Mouse (Mus musculus): ENCODE measurements around the gene Chrna5. TPM values are rescaled to one million over a fixed set of nuclear protein-coding genes. Genes with fewer than 3 reads are reported as not detected.

Chrna5 gene
- polyA plus RNA-seq, 1 experiment = not detected

DNA sequence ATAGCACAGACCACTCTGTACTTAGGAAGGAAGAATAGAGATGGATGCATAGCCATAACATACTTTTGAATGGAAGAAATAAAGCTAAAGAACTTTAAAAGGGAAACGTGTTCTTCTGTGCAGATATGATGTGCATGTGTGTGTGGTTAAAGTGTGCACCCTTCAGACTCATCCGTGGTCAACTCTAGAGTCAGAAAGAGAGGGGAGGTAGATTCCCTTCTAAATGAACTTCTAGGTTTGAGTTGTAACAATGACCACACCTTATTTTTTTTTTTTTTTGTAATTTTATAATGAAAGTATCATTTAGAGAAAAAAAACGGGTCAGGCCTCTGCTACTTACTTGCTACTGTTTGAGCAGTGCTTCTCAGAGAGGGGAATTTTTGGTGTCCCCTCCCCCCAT is 9.7 kb downstream of the Chrna5 start:
- no peaks in the 10 kb centered on the region for H3K36me3 ChIP-seq (ENCODE audit: control insufficient read depth, insufficient read depth, low read length)
- H3K4me1 ChIP-seq (ENCODE audit: control insufficient read depth, insufficient read depth, low read length) = no peaks in the 10 kb centered on the region
- H3K27me3 ChIP-seq (replicated peaks; ENCODE audit: control insufficient read depth, insufficient read depth, low read length) = no peaks in the 10 kb centered on the region
- WGBS = 84% methylated on average over 3 of the region's 3 CpGs
- TF ChIP-seq CTCF (conservative IDR thresholded peaks at IDR 0.05; ENCODE audit: insufficient read depth, insufficient read length, low read depth, low read length) (no peak), POLR2A (IDR thresholded peaks at IDR 0.05; ENCODE audit: low read depth, low read length) (no peak)
- H3K27ac ChIP-seq (ENCODE audit: insufficient read depth, low read depth, low read length) = no peak overlapping the region
- H3K4me3 ChIP-seq (ENCODE audit: insufficient read depth, low read depth, low read length) = no peak overlapping the region
- DNase-seq = no peak

DNA sequence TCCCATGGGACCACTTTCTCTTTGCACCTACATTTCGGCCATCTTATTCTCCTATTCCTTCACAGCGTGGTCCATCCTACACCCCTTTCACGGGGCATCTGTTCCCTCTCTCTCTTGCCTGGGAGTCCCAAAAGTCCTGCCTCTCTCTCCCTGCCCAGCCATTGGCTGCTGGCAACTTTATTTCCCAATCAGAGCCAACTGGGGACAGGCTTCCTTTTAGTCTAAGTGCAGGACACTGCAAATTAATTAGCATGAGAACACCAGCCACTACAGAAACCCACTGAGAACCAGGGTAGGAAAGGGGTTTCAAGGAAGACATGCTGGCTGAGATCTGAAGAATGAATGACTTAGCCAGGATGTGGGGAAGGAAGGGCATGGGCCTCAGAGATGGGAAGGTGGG is 13.7 kb downstream of the Chrna5 start:
- H3K27ac ChIP-seq (ENCODE audit: insufficient read depth, low read depth, low read length) = no peak overlapping the region
- no peaks in the 10 kb centered on the region for H3K36me3 ChIP-seq (ENCODE audit: control insufficient read depth, insufficient read depth, low read length)
- no peaks in the 10 kb centered on the region for H3K4me1 ChIP-seq (ENCODE audit: control insufficient read depth, insufficient read depth, low read length)
- no peaks in the 10 kb centered on the region for H3K27me3 ChIP-seq (replicated peaks; ENCODE audit: control insufficient read depth, insufficient read depth, low read length)
- TF ChIP-seq POLR2A (IDR thresholded peaks at IDR 0.05; ENCODE audit: low read depth, low read length) = no peak
- whole genome bisulfite sequencing = 53% methylated on average over 3 of the region's 3 CpGs
- no peak for DNase-seq
- no peak overlapping the region for H3K4me3 ChIP-seq (ENCODE audit: insufficient read depth, low read depth, low read length)

DNA sequence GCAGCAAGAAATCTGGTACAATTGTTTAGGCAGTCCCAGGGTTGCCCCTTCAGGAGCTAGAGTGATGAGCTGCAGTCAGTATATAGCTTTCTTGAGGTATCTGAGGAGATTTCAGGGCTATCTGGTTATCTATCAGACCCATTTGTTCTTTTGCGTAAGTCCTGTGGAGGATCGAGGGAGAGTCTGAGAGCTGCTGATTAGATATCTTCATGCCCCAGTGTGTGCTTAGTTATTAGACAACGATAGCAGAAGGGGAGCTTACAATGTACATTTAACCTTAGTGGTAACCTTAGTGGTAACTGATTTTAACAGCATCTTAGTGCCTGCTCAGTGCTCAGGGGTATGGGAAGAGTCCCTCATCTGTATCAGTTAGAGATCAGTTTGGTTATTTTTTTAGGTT is 15.0 kb downstream of the Chrna5 start:
- 86% methylated on average over 3 of the region's 3 CpGs for WGBS
- TF ChIP-seq CTCF (conservative IDR thresholded peaks at IDR 0.05; ENCODE audit: insufficient read depth, insufficient read length, low read depth, low read length) = no peak
- no peak for TF ChIP-seq POLR2A (IDR thresholded peaks at IDR 0.05; ENCODE audit: low read depth, low read length)
- DNase-seq = no peak
- Histone ChIP-seq H3K27me3 (replicated peaks; ENCODE audit: control insufficient read depth, insufficient read depth, low read length) (no peaks in the 10 kb centered on the region), H3K27ac (ENCODE audit: insufficient read depth, low read depth, low read length) (no peak overlapping the region), H3K36me3 (ENCODE audit: control insufficient read depth, insufficient read depth, low read length) (no peaks in the 10 kb centered on the region), H3K4me3 (ENCODE audit: insufficient read depth, low read depth, low read length) (no peak overlapping the region), H3K4me1 (ENCODE audit: control insufficient read depth, insufficient read depth, low read length) (no peaks in the 10 kb centered on the region)

DNA sequence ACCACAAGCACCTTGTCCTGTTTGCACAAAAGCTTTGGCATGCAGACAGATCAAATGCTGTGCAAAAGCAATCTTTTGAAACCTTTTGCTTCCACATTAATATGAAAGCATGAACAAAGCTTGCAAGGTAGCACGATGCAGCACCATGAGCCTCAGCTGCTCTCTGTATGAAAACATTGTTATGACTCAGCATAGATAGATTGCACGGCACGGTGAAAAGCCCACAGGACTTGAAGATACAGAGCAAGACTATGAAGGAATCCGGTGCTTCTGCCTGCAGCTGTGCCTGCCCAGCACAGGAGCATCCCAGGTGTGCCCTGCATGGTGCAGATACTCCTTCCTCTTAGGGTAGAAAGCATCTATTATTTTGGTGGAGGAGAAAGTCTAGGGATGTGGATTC is 22.9 kb downstream of the Chrna5 start:
- Histone ChIP-seq H3K27ac (ENCODE audit: insufficient read depth, low read depth, low read length) (no peak overlapping the region), H3K4me3 (ENCODE audit: insufficient read depth, low read depth, low read length) (no peak overlapping the region), H3K36me3 (ENCODE audit: control insufficient read depth, insufficient read depth, low read length) (no peaks in the 10 kb centered on the region), H3K4me1 (ENCODE audit: control insufficient read depth, insufficient read depth, low read length) (no peaks in the 10 kb centered on the region), H3K27me3 (replicated peaks; ENCODE audit: control insufficient read depth, insufficient read depth, low read length) (peaks cover 1% of the 10 kb centered on the region; the same call in 1 of the 2 replicates)
- WGBS = 81% methylated on average over 4 of the region's 4 CpGs
- TF ChIP-seq CTCF (conservative IDR thresholded peaks at IDR 0.05; ENCODE audit: insufficient read depth, insufficient read length, low read depth, low read length) (no peak), POLR2A (IDR thresholded peaks at IDR 0.05; ENCODE audit: low read depth, low read length) (no peak)
- no peak for DNase-seq

DNA sequence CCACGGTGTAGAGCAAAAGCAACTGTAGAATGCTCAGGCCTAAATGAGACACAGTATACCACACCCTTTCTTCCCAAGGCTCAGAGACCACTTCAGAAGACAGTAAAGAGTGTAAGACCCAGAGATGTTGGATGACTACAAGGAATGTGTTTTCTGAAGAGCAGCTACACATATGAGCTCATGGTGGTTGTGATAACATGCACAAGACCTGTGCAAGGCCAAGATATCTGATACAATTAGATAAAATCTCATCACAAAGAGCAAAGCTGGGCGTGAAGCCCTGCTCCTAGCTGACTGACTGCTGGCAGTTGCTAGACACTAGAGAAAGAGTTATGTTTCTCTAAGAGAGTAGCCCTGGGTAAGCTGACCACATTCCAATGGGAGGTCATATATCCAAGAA is 29.0 kb downstream of the Chrna5 start:
- H3K4me1 ChIP-seq (ENCODE audit: control insufficient read depth, insufficient read depth, low read length) = no peaks in the 10 kb centered on the region
- no peak overlapping the region for H3K27ac ChIP-seq (ENCODE audit: insufficient read depth, low read depth, low read length)
- no peak for TF ChIP-seq CTCF (conservative IDR thresholded peaks at IDR 0.05; ENCODE audit: insufficient read depth, insufficient read length, low read depth, low read length)
- TF ChIP-seq POLR2A (IDR thresholded peaks at IDR 0.05; ENCODE audit: low read depth, low read length) = no peak
- 70% methylated on average over 2 of the region's 2 CpGs for WGBS
- H3K4me3 ChIP-seq (ENCODE audit: insufficient read depth, low read depth, low read length) = no peak overlapping the region
- DNase-seq = no peak
- H3K27me3 ChIP-seq (replicated peaks; ENCODE audit: control insufficient read depth, insufficient read depth, low read length) = peaks cover 1% of the 10 kb centered on the region; the same call in 1 of the 2 replicates
- H3K36me3 ChIP-seq (ENCODE audit: control insufficient read depth, insufficient read depth, low read length) = no peaks in the 10 kb centered on the region

DNA sequence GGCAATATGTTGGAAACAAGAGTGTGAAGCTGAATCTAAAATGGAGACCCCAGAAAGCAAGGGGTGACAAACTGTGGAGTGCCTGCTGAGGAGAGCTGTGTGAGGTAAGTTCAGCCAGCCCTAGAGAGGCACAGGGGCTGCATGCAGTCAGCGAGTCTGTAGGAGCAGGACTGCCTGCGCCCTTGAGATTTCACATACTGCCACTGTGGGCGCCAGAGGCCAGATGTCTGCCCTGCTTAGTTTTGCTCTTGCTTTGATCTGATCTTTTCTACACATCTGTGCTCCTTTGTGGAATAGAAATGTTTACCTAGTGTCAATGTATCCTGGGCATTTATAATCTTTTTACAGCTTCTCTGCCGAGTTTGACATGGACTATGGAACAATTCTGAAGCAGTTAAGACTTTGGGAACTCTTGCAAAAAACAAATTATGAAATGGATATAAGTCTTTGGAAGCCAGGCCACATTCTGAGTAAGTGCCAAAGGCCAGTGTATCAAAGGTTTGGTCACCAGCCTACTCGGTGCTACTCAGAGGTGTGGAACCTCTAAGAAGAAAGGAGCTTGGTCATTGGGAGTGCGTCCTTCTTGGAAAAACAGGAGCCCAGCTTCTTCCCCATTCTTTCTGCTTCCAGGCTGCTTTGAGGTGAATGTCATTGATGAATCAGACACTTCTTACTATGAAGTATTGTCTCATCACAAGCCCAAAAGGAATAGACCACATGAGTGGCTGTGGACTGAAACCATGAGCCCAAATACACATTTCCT is 30.1 kb downstream of the Chrna5 start:
- no peak for DNase-seq
- H3K27ac ChIP-seq (ENCODE audit: insufficient read depth, low read depth, low read length) = no peak overlapping the region
- H3K4me1 ChIP-seq (ENCODE audit: control insufficient read depth, insufficient read depth, low read length) = no peaks in the 10 kb centered on the region
- no peak for TF ChIP-seq CTCF (conservative IDR thresholded peaks at IDR 0.05; ENCODE audit: insufficient read depth, insufficient read length, low read depth, low read length)
- no peak for TF ChIP-seq POLR2A (IDR thresholded peaks at IDR 0.05; ENCODE audit: low read depth, low read length)
- 42% methylated on average over 6 of the region's 6 CpGs for WGBS
- no peaks in the 10 kb centered on the region for H3K36me3 ChIP-seq (ENCODE audit: control insufficient read depth, insufficient read depth, low read length)
- H3K4me3 ChIP-seq (ENCODE audit: insufficient read depth, low read depth, low read length) = no peak overlapping the region
- peaks cover 1% of the 10 kb centered on the region; the same call in 1 of the 2 replicates for H3K27me3 ChIP-seq (replicated peaks; ENCODE audit: control insufficient read depth, insufficient read depth, low read length)

DNA sequence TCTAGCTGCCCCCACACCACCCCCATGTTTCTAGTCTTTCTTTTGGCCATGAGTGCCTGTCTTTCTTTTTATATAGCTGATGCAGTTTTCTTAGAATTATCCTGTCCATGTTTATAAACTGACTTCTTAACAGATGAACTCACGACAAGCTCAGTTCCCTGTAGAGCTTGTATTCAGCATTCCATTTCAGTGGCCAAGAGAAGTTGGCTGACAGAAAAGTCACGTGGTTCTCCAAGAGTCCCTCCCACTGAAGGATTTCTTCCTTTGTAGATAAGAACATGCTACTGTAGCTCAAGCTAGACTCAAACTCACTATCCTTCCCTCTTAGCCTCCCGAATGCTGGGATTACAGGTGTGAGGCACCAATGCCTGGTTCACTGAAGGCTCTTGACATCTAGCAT is 36.2 kb downstream of the Chrna5 start:
- Histone ChIP-seq H3K36me3 (ENCODE audit: control insufficient read depth, insufficient read depth, low read length) (no peaks in the 10 kb centered on the region), H3K4me1 (ENCODE audit: control insufficient read depth, insufficient read depth, low read length) (no peaks in the 10 kb centered on the region), H3K27ac (ENCODE audit: insufficient read depth, low read depth, low read length) (no peak overlapping the region), H3K27me3 (replicated peaks; ENCODE audit: control insufficient read depth, insufficient read depth, low read length) (no peaks in the 10 kb centered on the region), H3K4me3 (ENCODE audit: insufficient read depth, low read depth, low read length) (no peak overlapping the region)
- WGBS = 68% methylated on average over 3 of the region's 3 CpGs
- TF ChIP-seq CTCF (conservative IDR thresholded peaks at IDR 0.05; ENCODE audit: insufficient read depth, insufficient read length, low read depth, low read length) = no peak
- no peak for TF ChIP-seq POLR2A (IDR thresholded peaks at IDR 0.05; ENCODE audit: low read depth, low read length)
- DNase-seq = no peak
